Mouse (Mus musculus) stomach, embryonic 16.5 days (tissue): ENCODE measurements around the gene Eml1. TPM values are rescaled to one million over a fixed set of nuclear protein-coding genes. Genes with fewer than 3 reads are reported as not detected.

Experiments used
- ATAC-seq: fragments of 200-750 bp; cut with Nextera tagmentation; 2 replicates; pipeline ENCODE4 v1.8.0; 2017; ENCODE audit warnings: moderate number of reproducible peaks, moderate TSS enrichment; ENCODE audit not compliant: insufficient read depth, low FRiP score
- H3K27ac ChIP-seq: fragments of 300-500 bp; sonication (generic); 2 replicates; pipeline ENCODE4 v1.5.1; 2014; ENCODE audit warnings: low read length
- H3K27me3 ChIP-seq: fragments of 300-500 bp; sonication (generic); 2 replicates; pipeline ENCODE4 v1.6.1; 2014; ENCODE audit warnings: low read length, control low read depth, mixed read lengths; ENCODE audit not compliant: control insufficient read depth, insufficient read depth
- H3K36me3 ChIP-seq: fragments of 300-500 bp; sonication (generic); 2 replicates; pipeline ENCODE4 v1.6.1; 2014; ENCODE audit warnings: low read length; ENCODE audit not compliant: control insufficient read depth, insufficient read depth
- H3K4me1 ChIP-seq: fragments of 300-500 bp; sonication (generic); 2 replicates; pipeline ENCODE4 v1.6.1; 2014; ENCODE audit warnings: low read length, control low read depth, mixed read lengths; ENCODE audit not compliant: control insufficient read depth, insufficient read depth
- H3K4me2 ChIP-seq: fragments of 300-500 bp; sonication (generic); 2 replicates; pipeline ENCODE4 v1.6.1; 2014; ENCODE audit warnings: low read depth, low read length, mixed read lengths
- H3K4me3 ChIP-seq: fragments of 300-500 bp; sonication (generic); replicated peaks from 2 replicates; pipeline ENCODE4 v1.5.1; 2014; ENCODE audit warnings: mild to moderate bottlenecking, low read length
- H3K9ac ChIP-seq: fragments of 300-500 bp; sonication (generic); 2 replicates; pipeline ENCODE4 v1.6.1; 2014; ENCODE audit warnings: low read length
- H3K9me3 ChIP-seq: fragments of 300-500 bp; sonication (generic); replicated peaks from 2 replicates; pipeline ENCODE4 v1.6.1; 2016; ENCODE audit warnings: low read length, control low read depth; ENCODE audit not compliant: control insufficient read depth
- WGBS: fragments of 180-500 bp; shearing (Covaris S2); extraction: QIAGEN DNeasy Blood & Tissue Kit; methylation state at CpG from one replicate; pipeline ENCODE4 v1.1.7; 2014; 5-methylcytosine and 5-hydroxymethylcytosine counted together
- polyA plus RNA-seq: library from polyadenylated mRNA; unstranded; fragments of >200 nt; fragmentation: Nextera tagmentation; extraction: Ambion mirVana; gene quantifications from 2 replicates; pipeline ENCODE4 v1.2.1, GENCODE M21; 2015

Gene Eml1
- polyA plus RNA-seq, 1 experiment from 2014 or later: 82.3 TPM

DNA sequence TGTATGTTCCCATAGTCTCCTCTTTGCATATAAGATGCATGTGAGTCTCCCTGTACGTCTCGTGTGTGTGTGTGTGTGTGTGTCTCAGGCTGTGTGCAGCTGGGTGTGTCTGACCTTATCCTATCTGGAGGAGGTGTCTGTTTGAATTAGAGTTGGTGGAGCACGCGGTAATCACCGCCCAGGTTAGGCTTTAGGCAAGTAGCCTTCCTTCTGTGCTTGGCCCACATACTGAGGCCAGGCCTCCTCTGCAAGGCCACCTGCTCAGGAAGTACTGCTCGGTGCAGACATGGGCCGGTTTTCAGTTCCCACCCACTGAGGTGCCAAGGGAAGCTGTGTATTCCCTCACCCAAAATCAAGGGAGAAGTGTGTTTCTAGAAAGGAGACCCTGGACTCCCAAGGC is 4.9 kb upstream of the Eml1 start:
- Histone ChIP-seq H3K36me3 (no peaks in the 10 kb centered on the region), H3K27me3 (no peaks in the 10 kb centered on the region), H3K4me2 (no peak overlapping the region), H3K9me3 (no peaks in the 10 kb centered on the region), H3K27ac (peak overlapping the region; percentile 72), H3K9ac (no peak overlapping the region), H3K4me1 (peaks cover 35% of the 10 kb centered on the region), H3K4me3 (no peak overlapping the region)
- 47% methylated on average over 7 of the region's 7 CpGs for WGBS
- ATAC-seq: peak; percentile 23; the same call in 1 of the 2 replicates

DNA sequence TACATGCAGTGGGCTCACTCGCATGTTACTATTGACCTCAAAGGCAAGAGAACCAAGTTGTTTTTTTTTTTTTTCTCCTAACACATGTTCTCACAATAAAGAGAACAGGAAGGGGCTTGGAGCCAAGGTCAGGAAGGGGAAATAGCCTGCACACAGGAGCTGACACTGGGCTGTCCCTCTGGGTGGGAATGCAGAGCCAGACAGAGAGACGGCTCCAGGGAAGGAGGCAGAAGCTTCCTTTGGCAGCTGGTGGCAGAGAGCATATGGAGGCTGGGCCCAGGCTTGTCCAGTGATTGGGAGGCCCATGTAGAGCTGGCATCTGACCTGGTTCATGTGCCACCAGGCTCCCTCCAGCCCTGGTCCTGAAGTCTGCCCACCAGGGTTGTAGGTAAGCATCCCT is 2.8 kb upstream of the Eml1 start:
- Histone ChIP-seq H3K36me3 (no peaks in the 10 kb centered on the region), H3K4me3 (no peak overlapping the region), H3K27me3 (no peaks in the 10 kb centered on the region), H3K4me2 (no peak overlapping the region), H3K9me3 (no peaks in the 10 kb centered on the region), H3K27ac (no peak overlapping the region), H3K4me1 (peaks cover 43% of the 10 kb centered on the region), H3K9ac (no peak overlapping the region)
- ATAC-seq: no peak
- 68% methylated on average over 2 of the region's 2 CpGs for WGBS

DNA sequence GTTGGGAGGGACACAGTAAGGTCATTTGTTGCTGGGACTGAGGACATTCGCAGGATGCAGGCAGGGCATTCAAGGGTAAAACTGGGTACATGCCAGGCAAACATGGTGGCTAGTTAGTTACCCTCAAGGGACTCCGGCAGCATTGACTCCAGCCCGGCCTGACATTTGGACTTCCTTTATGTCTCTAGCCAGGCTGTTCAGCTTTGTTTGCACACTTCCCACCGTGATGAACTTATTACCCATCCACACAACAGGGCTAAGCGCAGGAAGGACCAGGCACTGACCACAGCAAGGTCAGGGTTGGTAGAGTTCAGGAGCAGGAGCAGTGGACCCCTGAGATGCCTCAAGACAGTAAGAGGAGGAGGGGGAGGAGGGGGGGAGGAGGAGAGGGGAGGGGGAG is 1.8 kb upstream of the Eml1 start:
- Histone ChIP-seq H3K4me1 (peaks cover 46% of the 10 kb centered on the region), H3K27ac (no peak overlapping the region), H3K4me3 (no peak overlapping the region)

DNA sequence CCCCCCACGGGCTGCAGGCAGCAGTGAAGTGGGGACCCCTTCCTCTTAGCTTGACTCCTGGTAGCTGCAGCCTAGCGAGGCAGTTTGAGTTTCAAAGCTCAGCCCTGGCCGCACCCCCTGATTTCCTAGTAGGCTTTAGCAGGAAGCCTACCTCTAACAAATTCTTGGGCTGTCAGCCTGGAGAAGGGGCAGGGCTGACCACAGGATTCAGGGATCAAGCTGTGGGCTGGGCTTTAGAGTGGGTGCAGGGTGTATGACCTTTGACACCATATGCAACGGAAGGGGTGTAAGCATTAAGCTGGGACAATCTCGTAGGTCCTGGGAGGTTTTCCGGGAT is 640 bp downstream of the Eml1 start:
- Histone ChIP-seq H3K27ac (peak overlapping the region; percentile 90), H3K4me3 (peak overlapping the region; percentile 23), H3K4me1 (peaks cover 36% of the 10 kb centered on the region), H3K9me3 (no peaks in the 10 kb centered on the region), H3K9ac (peak overlapping the region; percentile 63), H3K4me2 (peak overlapping the region; percentile 44), H3K36me3 (no peaks in the 10 kb centered on the region), H3K27me3 (no peaks in the 10 kb centered on the region)
- peak; percentile 23; the same call in 1 of the 2 replicates for ATAC-seq
- 49% methylated on average over 6 of the region's 6 CpGs for WGBS

More for the DNA sequence above, 1.8 kb upstream of the Eml1 start:
- no peaks in the 10 kb centered on the region for H3K27me3 ChIP-seq
- no peaks in the 10 kb centered on the region for H3K9me3 ChIP-seq
- H3K4me2 ChIP-seq: no peak overlapping the region
- H3K36me3 ChIP-seq: no peaks in the 10 kb centered on the region
- no peak overlapping the region for H3K9ac ChIP-seq
- 60% methylated on average over 5 of the region's 5 CpGs for WGBS
- ATAC-seq: no peak

DNA sequence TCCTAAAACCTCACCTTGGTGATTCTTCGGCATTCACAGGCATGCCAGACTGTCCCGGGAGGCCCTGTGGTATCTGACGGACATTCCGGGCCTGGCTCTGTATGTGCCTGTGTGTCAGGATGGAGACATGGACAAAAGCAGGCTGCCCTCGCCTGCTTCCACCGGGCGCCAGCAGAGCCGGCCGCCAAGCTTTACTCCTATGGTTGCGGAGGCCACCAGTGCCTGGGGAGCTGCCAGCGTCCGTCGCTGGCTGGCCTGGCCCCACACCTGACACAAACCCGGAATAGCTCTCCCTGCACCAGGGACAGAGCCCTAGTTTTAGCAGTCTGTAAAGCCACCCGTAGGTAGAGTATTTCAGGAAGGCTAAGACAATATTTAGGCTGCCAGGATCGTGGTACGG is 1.5 kb downstream of the Eml1 start:
- H3K9ac ChIP-seq: peak overlapping the region; percentile 51; the same call in 1 of the 2 replicates
- no peak for ATAC-seq
- H3K4me2 ChIP-seq: peak overlapping the region; percentile 44; the same call in 1 of the 2 replicates
- H3K4me3 ChIP-seq: peak overlapping the region; percentile 23; the same call in 1 of the 2 replicates
- WGBS: 80% methylated on average over 17 of the region's 17 CpGs
- peaks cover 36% of the 10 kb centered on the region for H3K4me1 ChIP-seq
- peak overlapping the region; percentile 90 for H3K27ac ChIP-seq
- no peaks in the 10 kb centered on the region for H3K9me3 ChIP-seq
- no peaks in the 10 kb centered on the region for H3K27me3 ChIP-seq
- H3K36me3 ChIP-seq: no peaks in the 10 kb centered on the region

DNA sequence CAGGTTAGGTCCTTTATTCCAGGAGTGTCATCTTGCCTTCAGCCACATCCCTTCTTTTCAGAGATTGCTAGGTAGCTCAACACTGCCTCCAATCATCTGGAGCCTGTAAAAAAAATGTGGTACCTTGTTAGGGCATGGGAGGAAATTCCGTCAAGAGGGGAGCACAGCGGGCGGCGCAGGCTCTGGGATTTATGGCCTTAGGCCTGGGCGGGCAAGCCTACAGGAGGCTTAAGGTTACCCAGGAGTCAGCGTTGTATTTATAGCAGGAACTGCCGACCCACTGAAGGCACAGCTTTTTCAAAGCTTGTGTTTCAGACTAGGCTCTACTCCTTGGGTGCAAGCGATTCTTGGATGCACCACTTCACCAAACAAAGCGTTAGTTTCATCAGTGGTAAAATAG is 2.9 kb downstream of the Eml1 start:
- no peak overlapping the region for H3K4me3 ChIP-seq
- H3K4me2 ChIP-seq: no peak overlapping the region
- no peaks in the 10 kb centered on the region for H3K27me3 ChIP-seq
- 66% methylated on average over 9 of the region's 9 CpGs for WGBS
- H3K4me1 ChIP-seq: peaks cover 36% of the 10 kb centered on the region
- H3K9me3 ChIP-seq: no peaks in the 10 kb centered on the region
- H3K9ac ChIP-seq: no peak overlapping the region
- H3K36me3 ChIP-seq: no peaks in the 10 kb centered on the region
- ATAC-seq: no peak
- peak overlapping the region; percentile 90; the same call in 1 of the 2 replicates for H3K27ac ChIP-seq

DNA sequence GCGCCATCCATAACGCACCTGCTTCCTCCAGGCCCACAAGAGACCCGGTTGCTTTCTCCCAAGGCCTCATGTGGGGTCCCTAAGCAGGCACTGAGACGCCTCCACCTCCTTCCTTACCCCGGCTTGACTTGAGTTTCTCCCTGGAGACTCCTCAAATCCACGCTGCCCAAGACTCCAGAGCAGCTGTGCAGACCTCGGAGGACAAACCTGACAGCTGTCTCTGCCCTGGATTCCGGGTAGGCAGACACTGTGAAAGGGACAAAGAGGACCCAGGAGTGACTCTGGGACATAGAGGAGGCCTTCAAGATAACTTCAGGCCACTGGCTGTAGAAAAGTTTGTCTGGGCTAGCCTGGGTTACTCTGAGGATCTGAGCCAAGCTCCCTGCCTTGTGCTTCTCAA is 3.9 kb downstream of the Eml1 start:
- ATAC-seq: no peak
- Histone ChIP-seq H3K4me1 (peaks cover 27% of the 10 kb centered on the region), H3K27me3 (no peaks in the 10 kb centered on the region), H3K36me3 (no peaks in the 10 kb centered on the region), H3K4me3 (no peak overlapping the region), H3K27ac (no peak overlapping the region), H3K4me2 (no peak overlapping the region), H3K9me3 (no peaks in the 10 kb centered on the region), H3K9ac (no peak overlapping the region)
- 83% methylated on average over 8 of the region's 8 CpGs for WGBS

DNA sequence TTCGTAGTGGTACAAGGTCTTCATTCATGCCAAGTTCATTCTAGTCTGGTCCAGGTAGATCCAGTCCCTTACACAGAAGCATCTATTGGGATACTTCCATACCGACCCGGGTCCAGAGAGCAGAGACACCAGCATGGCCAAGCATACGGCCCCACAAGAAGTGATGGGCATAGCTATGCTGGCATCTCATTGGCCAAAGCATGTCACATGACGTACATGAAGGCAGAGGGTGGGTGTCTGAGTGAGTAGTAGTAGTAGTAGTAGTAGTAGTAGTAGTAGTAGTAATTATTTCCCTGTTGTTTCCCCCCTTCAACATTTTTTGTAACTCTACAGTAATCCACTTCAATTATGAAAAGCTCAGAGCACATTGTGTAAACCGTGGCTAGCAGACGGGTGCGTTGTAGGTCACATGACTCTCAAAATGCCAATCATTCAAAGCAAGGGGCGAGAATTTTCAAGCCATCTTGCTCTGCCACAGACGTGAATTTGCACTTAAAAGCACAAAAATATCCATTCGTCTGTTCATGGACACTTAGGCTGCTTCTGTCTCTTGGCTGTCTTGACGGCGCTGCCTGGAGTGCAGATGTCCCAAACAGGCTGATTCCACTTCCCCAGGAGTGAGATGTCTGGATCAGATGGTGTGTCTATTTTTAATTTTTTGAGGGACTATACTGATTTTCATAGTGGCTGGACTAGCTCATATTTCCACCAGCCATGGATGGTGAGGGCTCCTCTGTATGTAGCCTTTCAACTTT is 7.8 kb downstream of the Eml1 start:
- no peak overlapping the region for H3K9ac ChIP-seq
- H3K4me3 ChIP-seq: no peak overlapping the region
- no peak overlapping the region for H3K27ac ChIP-seq
- no peaks in the 10 kb centered on the region for H3K36me3 ChIP-seq
- 75% methylated on average over 13 of the region's 13 CpGs for WGBS
- ATAC-seq: no peak
- no peak overlapping the region for H3K4me2 ChIP-seq
- no peaks in the 10 kb centered on the region for H3K27me3 ChIP-seq
- H3K9me3 ChIP-seq: no peaks in the 10 kb centered on the region
- 0 out of 2 replicates have a peak, but pooled peaks cover 10% of the 10 kb centered on the region for H3K4me1 ChIP-seq

DNA sequence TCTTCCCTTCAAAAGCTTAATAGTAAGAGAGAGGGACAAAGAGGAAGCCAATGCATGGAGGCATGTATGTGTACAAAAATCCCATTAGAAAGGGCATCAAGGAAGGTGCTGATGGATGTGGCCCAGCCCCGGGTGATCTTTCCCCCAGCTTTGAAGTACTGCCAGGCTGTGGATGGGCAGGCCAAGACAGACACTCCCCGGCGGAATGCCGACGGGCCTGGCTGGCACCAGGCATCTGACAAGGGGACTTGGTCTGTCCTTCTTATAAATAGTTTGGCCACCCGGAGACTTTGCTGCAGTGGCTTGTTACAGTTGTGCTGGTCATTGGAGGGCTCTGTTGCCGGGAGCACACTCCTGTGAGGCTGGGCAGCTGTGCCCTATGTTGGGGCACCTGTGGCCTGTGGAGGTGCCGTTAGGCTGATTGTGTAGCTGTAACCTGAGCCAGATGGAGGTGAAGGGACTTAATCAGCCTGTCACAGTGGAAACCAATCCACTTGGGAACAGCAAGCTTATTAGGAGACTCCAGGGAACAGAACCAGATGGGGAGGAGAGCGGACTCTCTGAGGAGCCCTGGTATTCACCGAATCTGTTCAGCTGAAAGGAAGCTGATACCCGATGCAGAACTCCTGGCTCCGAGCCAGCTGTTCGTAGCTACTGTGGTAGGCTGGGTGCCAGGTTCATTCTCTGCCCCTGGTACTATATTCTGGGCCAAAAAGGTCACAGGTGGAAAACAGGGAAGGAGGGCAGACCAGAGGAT is 15.9 kb downstream of the Eml1 start:
- ATAC-seq: 0 out of 2 replicates have a peak, but pooled peaks have one; percentile 41
- H3K27ac ChIP-seq: no peak overlapping the region
- 58% methylated on average over 13 of the region's 13 CpGs for WGBS

More for the DNA sequence above, 15.9 kb downstream of the Eml1 start:
- Histone ChIP-seq H3K27me3 (no peaks in the 10 kb centered on the region), H3K4me3 (no peak overlapping the region), H3K9ac (no peak overlapping the region), H3K36me3 (no peaks in the 10 kb centered on the region), H3K9me3 (no peaks in the 10 kb centered on the region), H3K4me2 (no peak overlapping the region), H3K4me1 (peaks cover 8% of the 10 kb centered on the region)
